Mouse (Mus musculus) frontal cortex, adult (tissue): ENCODE measurements around the gene Osbpl9.

Experiments
- ATAC-seq: cut with Nextera tagmentation; 2 replicates; pipeline ENCODE4 v1.9.2; 2017; ENCODE audit warnings: mild to moderate bottlenecking, moderate library complexity, mixed read lengths; ENCODE audit not compliant: low TSS enrichment

The Osbpl9 gene

GRCm38 (mm10) chr4:109042739-109043138, 159.3 kb downstream of the Osbpl9 start:
- no peak for ATAC-seq

- no peak for ATAC-seq
Observed at GRCm38 (mm10) chr4:109036327-109036726, 165.7 kb downstream of the Osbpl9 start.

GRCm38 (mm10) chr4:109030266-109030665, 171.8 kb downstream of the Osbpl9 start:
- no peak for ATAC-seq

- ATAC-seq, result peak; percentile 72; the same call in 1 of the 2 replicates
Observed at GRCm38 (mm10) chr4:109029857-109030256, 172.2 kb downstream of the Osbpl9 start.

GRCm38 (mm10) chr4:109026543-109026942, 175.5 kb downstream of the Osbpl9 start:
- ATAC-seq, result no peak

GRCm38 (mm10) chr4:109025061-109025460, 177.0 kb downstream of the Osbpl9 start:
- ATAC-seq, result no peak

- no peak for ATAC-seq
Observed at GRCm38 (mm10) chr4:109021976-109022375, 180.1 kb downstream of the Osbpl9 start.

- no peak for ATAC-seq
Observed at GRCm38 (mm10) chr4:109019301-109019700, 182.8 kb downstream of the Osbpl9 start.

GRCm38 (mm10) chr4:109017441-109017840, 184.6 kb downstream of the Osbpl9 start:
- ATAC-seq, result no peak

GRCm38 (mm10) chr4:109014091-109014490, 188.0 kb downstream of the Osbpl9 start:
- ATAC-seq, result no peak
